Mouse (Mus musculus) lung, postnatal 10 days (tissue): ENCODE measurements around the gene Klf13.

ENCODE experiments used
- DNase-seq: peaks from one replicate; pipeline ENCODE4 v3.0.0; 2021

Gene Klf13

GRCm38 (mm10) chr7:63924747-63925412 lies 13.8 kb downstream of the Klf13 start:
- peak; percentile 83 for DNase-seq

GRCm38 (mm10) chr7:63924151-63924550 lies 14.6 kb downstream of the Klf13 start:
- DNase-seq = no peak

- DNase-seq = no peak
Measured at GRCm38 (mm10) chr7:63922975-63923374, 15.7 kb downstream of the Klf13 start.

GRCm38 (mm10) chr7:63922571-63922970 lies 16.1 kb downstream of the Klf13 start:
- no peak for DNase-seq

GRCm38 (mm10) chr7:63921909-63922562 lies 16.7 kb downstream of the Klf13 start:
- no peak for DNase-seq

- peak; percentile 70 for DNase-seq
Measured at GRCm38 (mm10) chr7:63918771-63919768, 19.6 kb downstream of the Klf13 start.

GRCm38 (mm10) chr7:63917693-63918092 lies 21.0 kb downstream of the Klf13 start:
- no peak for DNase-seq

GRCm38 (mm10) chr7:63916268-63916907 lies 22.3 kb downstream of the Klf13 start, which contains the start of gene E030018B13Rik:
E030018B13Rik (plus strand) TSS chr7:63916857.
- DNase-seq = no peak

- no peak for DNase-seq
Measured at GRCm38 (mm10) chr7:63914891-63915290, 23.8 kb downstream of the Klf13 start.

- DNase-seq = no peak
Measured at GRCm38 (mm10) chr7:63913724-63914692, 24.7 kb downstream of the Klf13 start.

GRCm38 (mm10) chr7:63912924-63913723 lies 25.6 kb downstream of the Klf13 start:
- DNase-seq = no peak

- DNase-seq = peak; percentile 91
Measured at GRCm38 (mm10) chr7:63912234-63912810, 26.4 kb downstream of the Klf13 start.

- peak; percentile 91 for DNase-seq
Measured at GRCm38 (mm10) chr7:63911383-63912233, 27.1 kb downstream of the Klf13 start.

GRCm38 (mm10) chr7:63910912-63911311 lies 27.8 kb downstream of the Klf13 start:
- DNase-seq = peak; percentile 76

- no peak for DNase-seq
Measured at GRCm38 (mm10) chr7:63910225-63910624, 28.5 kb downstream of the Klf13 start.

- DNase-seq = no peak
Measured at GRCm38 (mm10) chr7:63908496-63909285, 30.0 kb downstream of the Klf13 start.

- no peak for DNase-seq
Measured at GRCm38 (mm10) chr7:63907778-63908495, 30.8 kb downstream of the Klf13 start.

- no peak for DNase-seq
Measured at GRCm38 (mm10) chr7:63905642-63906041, 33.1 kb downstream of the Klf13 start.
